Mouse (Mus musculus) ES-E14 (cell line): ENCODE results near the gene Cops8. TPM values are rescaled to one million over a fixed set of nuclear protein-coding genes. Genes with fewer than 3 reads are reported as not detected.

Experiments
- DNase-seq: peaks from one replicate; pipeline ENCODE4 v3.0.0-alpha.2; 2013; ENCODE audit warnings: low read depth, low spot score
- H3K27ac ChIP-seq: 2 replicates; pipeline ENCODE4 v1.5.1; 2012; ENCODE audit warnings: low read depth, mild to moderate bottlenecking, low read length, moderate library complexity, mixed read lengths; ENCODE audit not compliant: poor library complexity, insufficient read depth, severe bottlenecking
- H3K36me3 ChIP-seq: 2 replicates; pipeline ENCODE4 v1.6.1; 2012; ENCODE audit warnings: mild to moderate bottlenecking, low read length, moderate library complexity, mixed read lengths; ENCODE audit not compliant: control insufficient read depth, poor library complexity, insufficient read depth, severe bottlenecking
- H3K4me1 ChIP-seq, 2 experiments: fragments of 150-350 bp in 1 of 2; sonication (generic) in 1 of 2; 2 replicates each; pipeline ENCODE4 v1.6.1; 2012; ENCODE audit warnings: low read length in 2 of 2, mild to moderate bottlenecking in 1 of 2, mixed read lengths in 1 of 2; ENCODE audit not compliant: control insufficient read depth in 2 of 2, insufficient read depth in 2 of 2, poor library complexity in 1 of 2
- H3K4me3 ChIP-seq, 2 experiments: fragments of 150-350 bp in 1 of 2; sonication (generic) in 1 of 2; 2 replicates each; pipeline ENCODE4 v1.5.1; 2012; ENCODE audit warnings: low read length in 2 of 2, low read depth in 1 of 2, mild to moderate bottlenecking in 1 of 2, mixed read lengths in 1 of 2; ENCODE audit not compliant: insufficient read depth in 1 of 2, poor library complexity in 1 of 2, severe bottlenecking in 1 of 2
- H3K9ac ChIP-seq: 2 replicates; pipeline ENCODE4 v1.6.1; 2012; ENCODE audit warnings: low read depth, mild to moderate bottlenecking, low read length, mixed read lengths; ENCODE audit not compliant: poor library complexity, insufficient read depth, severe bottlenecking
- H3K9me3 ChIP-seq: fragments of 150-350 bp; sonication (generic); 2 replicates; pipeline ENCODE4 v1.6.1; 2012; ENCODE audit warnings: low read depth, mild to moderate bottlenecking, low read length; ENCODE audit not compliant: control insufficient read depth, insufficient read depth
- CHD2 ChIP-seq: IDR thresholded peaks from 2 replicates; pipeline ENCODE4 v1.6.1; 2014; ENCODE audit warnings: mild to moderate bottlenecking, low read depth, low read length, inconsistent platforms
- HCFC1 ChIP-seq: IDR thresholded peaks from 2 replicates; pipeline ENCODE4 v1.6.1; 2012; ENCODE audit warnings: low read length, inconsistent platforms, borderline replicate concordance; ENCODE audit not compliant: insufficient read depth
- MAFK ChIP-seq: IDR thresholded peaks from 2 replicates; pipeline ENCODE4 v1.6.1; 2014; ENCODE audit warnings: mild to moderate bottlenecking, low read depth, low read length, inconsistent platforms; ENCODE audit not compliant: insufficient read depth
- ZC3H11A ChIP-seq: IDR thresholded peaks from 2 replicates; pipeline ENCODE4 v1.6.1; 2012; ENCODE audit warnings: low read depth, mild to moderate bottlenecking, inconsistent platforms, low read length, borderline replicate concordance
- ZNF384 ChIP-seq: IDR thresholded peaks from 2 replicates; pipeline ENCODE4 v1.6.1; 2012; ENCODE audit warnings: low read depth, low read length, inconsistent platforms
- in situ Hi-C, 2 experiments: fragments of 600-800 bp; cut with MboI; formaldehyde crosslinking; loops; one replicate each; pipeline ENCODE4 v1.15.1; 2025; ENCODE audit warnings: low sequenced_read_pairs in 2 of 2, inconsistent platforms in 1 of 2; ENCODE audit not compliant: unreplicated experiment in 2 of 2
- total RNA-seq: library from RNA; depleted of rRNA; stranded (reverse); fragments of 300-350 nt; gene quantifications from 2 replicates; pipeline ENCODE4 v1.2.3, GENCODE M21; 2012

Cops8 gene
- total RNA-seq, 1 experiment, result 84.6 TPM

GRCm38 (mm10) chr1:90656492-90657245, 53.9 kb downstream of the Cops8 start:
- no peaks in the 10 kb centered on the region for H3K9me3 ChIP-seq
- no peak overlapping the region for H3K27ac ChIP-seq
- DNase-seq, result no peak
- in situ Hi-C loops, result loop anchor here in 1 of 2 experiments (25.0 kb wide), 1 partner anchor 181 kb away; the partner anchor contains the start of gene Col6a3
- H3K4me1 ChIP-seq, result no peaks in the 10 kb centered on the region
- H3K9ac ChIP-seq, result no peak overlapping the region
- no peaks in the 10 kb centered on the region for H3K36me3 ChIP-seq
- TF ChIP-seq ZC3H11A (no peak), ZNF384 (no peak), CHD2 (no peak), HCFC1 (no peak), MAFK (no peak)
- no peak overlapping the region for H3K4me3 ChIP-seq

DNA sequence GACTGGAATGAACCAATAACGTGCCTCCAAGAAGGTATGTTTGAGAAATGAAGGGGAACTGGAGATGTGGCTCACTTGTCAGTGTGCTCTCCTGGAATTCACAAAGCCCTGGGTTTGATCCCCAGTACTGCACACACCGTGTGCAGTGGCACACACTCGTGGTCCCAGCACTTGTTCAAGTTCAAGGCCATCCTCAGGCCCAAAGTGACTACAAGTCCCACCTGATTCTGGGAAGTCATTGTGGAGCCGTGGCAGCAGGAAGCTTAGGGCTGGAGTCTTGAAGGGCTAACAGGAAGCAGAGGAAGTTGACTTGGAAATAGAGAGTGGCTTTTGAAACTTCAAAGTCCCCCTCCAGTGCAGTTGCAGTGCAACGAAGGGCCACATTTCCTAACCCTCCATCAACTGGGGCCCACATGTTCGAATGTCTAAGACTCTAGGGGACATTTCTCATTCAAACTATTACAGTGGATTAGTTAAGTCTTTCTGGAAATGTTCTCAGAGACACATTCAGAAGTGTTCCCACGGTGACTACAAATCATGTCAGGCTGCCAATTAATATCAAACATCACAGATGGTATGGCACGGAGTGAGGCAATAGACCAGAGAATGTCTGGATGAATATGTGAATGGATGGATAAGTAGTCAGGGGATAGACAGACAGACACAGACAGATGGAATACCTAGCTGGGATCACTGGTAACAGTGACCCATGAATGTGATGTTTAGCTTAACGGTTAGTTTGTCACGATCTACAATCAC, 54.7 kb downstream of the Cops8 start:
- Histone ChIP-seq H3K36me3 (no peaks in the 10 kb centered on the region), H3K4me3 (no peak overlapping the region), H3K4me1 (no peaks in the 10 kb centered on the region), H3K9me3 (no peaks in the 10 kb centered on the region), H3K27ac (no peak overlapping the region), H3K9ac (no peak overlapping the region)
- in situ Hi-C loops, result loop anchor here in 1 of 2 experiments (25.0 kb wide), 1 partner anchor 180 kb away; the partner anchor contains the start of gene Col6a3
- TF ChIP-seq ZC3H11A (no peak), HCFC1 (no peak), CHD2 (no peak), MAFK (no peak), ZNF384 (no peak)
- no peak for DNase-seq

DNA sequence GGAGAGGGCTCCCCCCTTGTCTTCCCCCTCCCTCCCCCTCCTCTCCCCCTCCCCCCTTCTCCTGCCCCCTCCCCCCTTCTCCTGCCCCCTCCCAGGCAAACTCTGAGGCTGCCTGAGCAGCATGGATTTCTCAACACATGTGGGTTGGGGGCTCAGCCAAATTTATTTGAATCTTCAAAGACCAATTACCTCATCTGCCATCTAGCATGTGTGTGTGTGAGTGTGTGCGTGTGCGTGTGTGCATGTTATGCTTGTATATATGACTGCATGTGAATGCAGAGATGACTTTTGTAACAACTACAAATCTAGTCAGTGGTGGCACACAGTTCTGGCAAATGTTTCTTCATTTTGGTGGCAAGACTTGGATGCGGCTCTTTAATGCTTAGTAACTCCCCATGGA, 55.8 kb downstream of the Cops8 start:
- Histone ChIP-seq H3K9me3 (no peaks in the 10 kb centered on the region), H3K9ac (no peak overlapping the region), H3K4me3 (no peak overlapping the region), H3K4me1 (no peaks in the 10 kb centered on the region), H3K36me3 (no peaks in the 10 kb centered on the region), H3K27ac (no peak overlapping the region)
- TF ChIP-seq MAFK (no peak), ZNF384 (no peak), HCFC1 (no peak), CHD2 (no peak), ZC3H11A (no peak)
- DNase-seq, result no peak
- in situ Hi-C loops, result loop anchor here in 1 of 2 experiments (25.0 kb wide), 1 partner anchor 179 kb away; the partner anchor contains the start of gene Col6a3

GRCm38 (mm10) chr1:90660150-90660549, 57.4 kb downstream of the Cops8 start:
- no peaks in the 10 kb centered on the region for H3K36me3 ChIP-seq
- no peaks in the 10 kb centered on the region for H3K4me1 ChIP-seq
- H3K4me3 ChIP-seq, result no peak overlapping the region
- TF ChIP-seq HCFC1, result no peak
- TF ChIP-seq MAFK, result no peak
- TF ChIP-seq ZNF384, result no peak
- TF ChIP-seq CHD2, result no peak
- no peak for TF ChIP-seq ZC3H11A
- no peak overlapping the region for H3K9ac ChIP-seq
- H3K9me3 ChIP-seq, result no peaks in the 10 kb centered on the region
- DNase-seq, result no peak
- H3K27ac ChIP-seq, result no peak overlapping the region
- in situ Hi-C loops, result loop anchor here in 1 of 2 experiments (25.0 kb wide), 1 partner anchor 177 kb away; the partner anchor contains the start of gene Col6a3
